Mouse (Mus musculus): ENCODE results near the gene Mocs2. TPM values are rescaled to one million over a fixed set of nuclear protein-coding genes. Genes with fewer than 3 reads are reported as not detected.

Gene Mocs2
- total RNA-seq (2023) = 10 to 100 TPM; 23.6 to 37.3 TPM

GRCm38 (mm10) chr13:114817751-114818360 is at the start of gene Mocs2:
Gene Mocs2, plus strand, starts transcription at chr13:114818236.

Other genes with a start within 250 kb of the Mocs2 start
- 1 to 10 TPM; 2.9 to 3.3 TPM for gene Itga2, start 113.9 kb downstream of the Mocs2 start, total RNA-seq (2023)